Mouse (Mus musculus) MEL (cell line): ENCODE measurements around the gene Fam161a.
"Not testable (repeated sequence)": the region's sequence is repeated elsewhere in the genome, so short reads cannot be mapped to it uniquely, and the experiment has no call there.

Source experiments
- CHD1 ChIP-seq: IDR thresholded peaks from 2 replicates; pipeline ENCODE4 v1.6.1; 2012; ENCODE audit warnings: low read depth, mild to moderate bottlenecking, inconsistent platforms, low read length, improper control_type of control experiment
- CTCF ChIP-seq, 3 experiments: IDR thresholded peaks in 2 of 3; conservative IDR thresholded peaks in 1 of 3; 2 replicates each; pipeline ENCODE4 v1.5.1; 2011 to 2012; ENCODE audit warnings: low read length in 3 of 3, low read depth in 2 of 3, mild to moderate bottlenecking in 2 of 3, improper control_type of control experiment in 1 of 3, inconsistent platforms in 1 of 3, mixed read lengths in 1 of 3, moderate library complexity in 1 of 3; ENCODE audit not compliant: control insufficient read depth in 1 of 3, insufficient read depth in 1 of 3, poor library complexity in 1 of 3, severe bottlenecking in 1 of 3
- EP300 ChIP-seq, 2 experiments: IDR thresholded peaks; 2 replicates each; pipeline ENCODE4 v1.6.1; 2011; ENCODE audit warnings: improper control_type of control experiment in 2 of 2, low read length in 2 of 2, low read depth in 1 of 2, mild to moderate bottlenecking in 1 of 2
- HCFC1 ChIP-seq: IDR thresholded peaks from 2 replicates; pipeline ENCODE4 v1.6.1; 2012; ENCODE audit warnings: low read depth, mild to moderate bottlenecking, inconsistent platforms, low read length, improper control_type of control experiment, moderate library complexity
- MAFK ChIP-seq: IDR thresholded peaks from 2 replicates; pipeline ENCODE4 v1.6.1; 2011; ENCODE audit warnings: low read depth, mild to moderate bottlenecking, low read length, improper control_type of control experiment, borderline replicate concordance
- MAX ChIP-seq: IDR thresholded peaks from 2 replicates; pipeline ENCODE4 v1.6.1; 2011; ENCODE audit warnings: low read length, improper control_type of control experiment
- POLR2A ChIP-seq, 2 experiments: IDR thresholded peaks; 2 replicates each; pipeline ENCODE4 v1.6.1; 2011 to 2012; ENCODE audit warnings: low read length in 2 of 2, mild to moderate bottlenecking in 2 of 2, control low read depth in 1 of 2, improper control_type of control experiment in 1 of 2, low read depth in 1 of 2, moderate library complexity in 1 of 2; ENCODE audit not compliant: control insufficient read depth in 1 of 2, insufficient read depth in 1 of 2, poor library complexity in 1 of 2
- POLR2AphosphoS2 ChIP-seq: IDR thresholded peaks from 2 replicates; pipeline ENCODE4 v1.6.1; 2011; ENCODE audit warnings: low read length, improper control_type of control experiment
- RAD21 ChIP-seq: IDR thresholded peaks from 2 replicates; pipeline ENCODE4 v1.6.1; 2011; ENCODE audit warnings: mild to moderate bottlenecking, low read depth, low read length, improper control_type of control experiment
- SMC3 ChIP-seq: IDR thresholded peaks from 2 replicates; pipeline ENCODE4 v1.6.1; 2011; ENCODE audit warnings: low read depth, low read length, improper control_type of control experiment
- TCF12 ChIP-seq: IDR thresholded peaks from 2 replicates; pipeline ENCODE4 v1.6.1; 2014; ENCODE audit warnings: low read depth, mild to moderate bottlenecking, inconsistent platforms, low read length, improper control_type of control experiment, moderate library complexity
- ZC3H11A ChIP-seq: IDR thresholded peaks from 2 replicates; pipeline ENCODE4 v1.6.1; 2012; ENCODE audit warnings: low read depth, mild to moderate bottlenecking, inconsistent platforms, low read length, improper control_type of control experiment
- ZKSCAN1 ChIP-seq: IDR thresholded peaks from 2 replicates; pipeline ENCODE4 v1.6.1; 2012; ENCODE audit warnings: low read depth, mild to moderate bottlenecking, inconsistent platforms, low read length, improper control_type of control experiment, moderate library complexity

DNA sequence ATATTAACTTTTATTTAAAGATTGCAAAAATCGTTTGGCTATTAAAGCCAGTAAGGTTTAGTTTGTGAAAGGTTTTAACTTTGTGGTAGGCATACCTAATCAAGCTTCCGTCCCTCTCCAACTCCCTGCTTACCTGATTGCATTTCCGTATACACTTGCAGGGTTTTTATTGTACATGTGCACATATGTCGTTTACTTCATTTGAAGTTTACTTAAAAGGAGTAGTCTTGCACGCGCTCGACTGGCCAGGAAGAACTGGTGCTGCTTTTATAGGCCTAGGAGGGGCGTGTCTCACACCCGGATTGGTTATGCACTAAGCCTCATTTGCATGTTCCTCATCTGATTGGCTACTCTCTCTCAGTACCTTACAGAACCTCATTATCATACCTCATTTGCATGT, 61.7 kb downstream of the Fam161a start:
- TF ChIP-seq EP300 (IDR thresholded peaks at IDR 0.05; ENCODE audit: low read depth in 1 of 2, low read length in 2 of 2); ZC3H11A; CTCF (IDR thresholded peaks at IDR 0.05 in 2 of 3, conservative IDR thresholded peaks at IDR 0.05 in 1 of 3; ENCODE audit: control insufficient read depth in 1 of 3, insufficient read depth in 1 of 3, low read depth in 2 of 3, low read length in 3 of 3, poor library complexity in 1 of 3, severe bottlenecking in 1 of 3); MAFK; ZKSCAN1; CHD1; RAD21; SMC3: not testable (repeated sequence)
- TF ChIP-seq POLR2AphosphoS2 (peak; percentile 99), POLR2A (IDR thresholded peaks at IDR 0.05; ENCODE audit: control insufficient read depth in 1 of 2, insufficient read depth in 1 of 2, low read depth in 1 of 2, low read length in 2 of 2, poor library complexity in 1 of 2) (peak; percentile 77 to 94), TCF12 (0 out of 2 replicates have a peak, but pooled peaks have one; percentile 32), HCFC1 (peak; percentile 74; the same call in 1 of the 2 replicates), MAX (peak; percentile 40; the same call in 1 of the 2 replicates)
